Mouse (Mus musculus) ovary, postnatal 14 days (tissue): ENCODE results near the gene Nptx1.

ENCODE experiments used
- DNase-seq: peaks from one replicate; pipeline ENCODE4 v3.0.0; 2022; ENCODE audit warnings: low spot score

Gene Nptx1

DNA sequence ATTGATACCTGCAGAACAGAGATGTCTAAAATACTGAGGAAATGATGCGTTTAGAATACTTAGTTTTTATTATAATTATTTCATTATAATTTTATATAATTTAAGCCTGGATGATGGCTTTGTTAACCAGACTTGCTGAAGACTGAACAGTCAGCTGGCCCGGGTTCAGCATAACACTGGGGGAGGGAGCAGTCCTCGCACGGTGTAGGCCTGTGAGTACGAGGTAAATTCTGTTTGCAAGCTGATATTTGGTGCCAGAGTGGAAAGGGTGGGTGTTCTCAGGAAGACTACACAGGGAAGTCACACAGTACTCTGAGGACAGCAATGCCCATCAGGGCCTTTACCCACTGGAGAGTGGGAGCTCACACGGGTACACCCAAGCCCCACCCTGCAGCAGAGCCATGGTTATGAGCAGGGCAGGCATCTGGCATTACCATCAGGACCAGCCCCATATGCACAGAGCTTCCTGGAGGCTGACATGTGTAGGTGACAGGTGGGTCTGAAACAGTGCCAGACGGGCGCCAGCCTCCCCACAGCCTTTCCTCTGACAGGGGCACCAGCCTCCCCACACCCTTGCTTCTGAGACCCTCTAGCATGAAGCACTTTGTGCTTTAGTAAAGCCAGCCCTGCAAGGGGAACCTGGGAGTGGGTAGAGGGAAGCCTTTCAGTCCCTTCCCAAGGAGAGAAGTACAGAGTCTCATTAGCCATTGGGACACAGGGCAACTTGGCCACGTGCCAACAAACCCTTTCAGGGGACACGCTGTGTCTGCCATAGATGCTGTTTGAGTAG is 3.2 kb upstream of the Nptx1 start:
- DNase-seq = no peak

DNA sequence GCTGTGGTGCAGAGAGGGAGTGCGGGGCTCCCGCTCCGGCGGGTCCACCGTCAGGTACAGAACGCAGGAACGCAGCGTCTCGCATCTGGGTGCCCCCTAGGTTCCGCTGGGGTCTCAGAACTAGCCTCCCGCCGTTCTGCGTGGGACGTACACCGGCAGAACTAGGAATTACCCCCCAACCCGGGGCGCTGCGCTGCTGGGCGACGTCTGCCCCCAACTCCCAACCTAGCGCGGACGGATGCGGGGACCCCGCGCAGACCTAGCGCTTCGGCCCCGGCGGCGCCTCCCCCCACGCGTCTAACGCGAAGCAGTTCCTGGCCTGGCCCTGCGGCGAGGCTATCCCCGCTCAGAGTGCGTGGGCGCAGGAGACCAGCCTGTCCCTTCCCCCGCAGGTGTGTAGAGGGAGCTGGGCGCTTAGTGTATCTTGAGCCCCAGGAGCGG is 1.8 kb upstream of the Nptx1 start:
- no peak for DNase-seq

DNA sequence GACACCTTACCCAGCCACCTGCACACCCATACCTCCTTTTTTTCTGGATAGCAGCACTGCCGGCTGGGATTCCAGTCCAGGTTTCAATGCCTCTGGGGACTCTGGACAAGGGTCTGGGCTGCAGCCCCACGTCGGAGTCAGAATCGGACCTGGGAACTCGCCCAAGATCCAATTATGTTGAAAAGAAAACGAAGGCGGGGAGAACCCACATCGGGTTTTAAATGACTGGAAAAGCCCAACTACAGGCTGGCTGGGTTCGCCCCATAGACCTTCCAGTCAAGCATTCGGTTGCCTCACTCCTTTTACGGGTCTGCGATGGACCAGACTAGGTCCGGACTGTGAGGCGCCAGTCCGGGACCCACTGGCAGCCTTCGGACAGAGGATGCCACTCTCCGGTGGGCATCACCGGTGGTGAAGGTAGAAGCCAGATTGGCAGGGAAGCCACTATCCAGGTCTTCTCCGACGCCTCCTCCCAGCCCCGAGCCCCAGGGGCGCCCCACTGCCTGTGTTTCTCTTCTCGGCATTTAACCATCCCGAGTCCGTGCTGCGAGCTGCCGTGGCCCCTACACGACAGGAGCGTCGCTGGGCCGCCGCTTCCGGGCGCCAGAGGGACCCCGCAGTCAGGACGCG is 1.3 kb upstream of the Nptx1 start:
- no peak for DNase-seq

DNA sequence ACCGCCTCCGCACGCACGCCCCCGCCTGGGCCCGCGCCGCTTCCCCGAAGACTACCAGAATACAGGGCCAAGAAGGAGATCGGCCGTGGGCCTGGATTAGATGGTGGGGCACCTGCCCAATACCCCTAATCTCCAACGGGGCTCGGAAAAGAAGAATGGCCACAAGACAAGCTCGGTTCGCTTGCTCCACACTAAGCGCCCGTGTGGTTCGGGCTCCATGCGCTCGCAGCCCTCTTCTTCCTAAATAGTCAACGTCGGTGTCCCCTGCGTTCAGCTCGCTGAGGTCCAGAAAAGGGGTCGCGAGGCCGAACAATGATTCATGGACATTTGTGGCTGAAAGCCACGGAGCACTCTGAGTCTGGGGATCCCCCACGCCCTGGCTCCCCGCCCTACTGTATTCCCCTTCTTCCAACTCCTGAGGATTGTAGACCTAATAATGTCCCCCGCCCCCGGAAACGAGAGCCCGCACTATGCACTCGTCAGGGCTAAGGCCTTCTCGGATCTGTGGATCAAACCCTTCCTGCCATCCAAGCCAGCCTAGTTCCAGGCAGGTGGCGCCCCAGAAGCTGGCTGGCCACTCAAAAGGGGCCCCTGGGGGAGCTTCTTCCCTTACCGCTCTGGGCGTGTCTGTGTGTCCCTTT is 518 bp upstream of the Nptx1 start:
- no peak for DNase-seq

GRCm38 (mm10) chr11:119546496-119547182 is 914 bp downstream of the Nptx1 start:
- DNase-seq = no peak

DNA sequence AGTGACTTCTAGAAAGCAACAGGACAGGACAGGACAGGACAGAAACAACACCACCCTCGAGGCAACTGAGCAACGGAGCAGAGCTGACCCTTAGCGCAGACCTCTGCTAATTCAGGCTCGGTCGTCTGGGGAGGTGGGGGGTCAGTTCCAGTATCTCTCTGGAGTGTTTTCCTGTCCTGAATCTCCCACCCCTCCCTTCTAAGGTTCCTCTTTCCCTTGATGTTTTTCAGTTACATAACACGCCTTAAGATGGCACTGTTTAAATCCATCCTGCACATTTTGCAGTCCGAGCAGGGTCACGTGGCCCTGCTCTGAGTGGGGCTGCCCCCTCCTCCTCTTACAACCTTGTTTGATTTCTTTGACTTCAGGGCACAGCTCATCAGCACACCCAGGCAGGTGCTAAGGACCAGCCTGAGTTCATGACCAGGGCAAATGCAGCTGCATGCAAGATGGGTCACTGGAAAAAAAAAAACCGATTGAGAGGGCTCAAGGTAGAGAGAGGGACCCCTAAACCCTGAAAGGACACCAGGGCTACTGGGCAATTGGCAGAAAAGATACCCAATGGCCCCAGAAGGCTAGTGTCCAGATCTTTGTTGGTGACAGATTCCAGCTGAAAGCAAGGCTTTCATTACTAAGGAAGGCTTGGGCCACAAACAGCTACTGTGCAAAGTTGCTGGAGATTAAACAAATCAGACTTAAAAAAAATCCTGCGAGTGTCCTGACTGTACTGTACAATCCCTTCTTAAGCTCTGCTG is 1.6 kb downstream of the Nptx1 start:
- DNase-seq = no peak

DNA sequence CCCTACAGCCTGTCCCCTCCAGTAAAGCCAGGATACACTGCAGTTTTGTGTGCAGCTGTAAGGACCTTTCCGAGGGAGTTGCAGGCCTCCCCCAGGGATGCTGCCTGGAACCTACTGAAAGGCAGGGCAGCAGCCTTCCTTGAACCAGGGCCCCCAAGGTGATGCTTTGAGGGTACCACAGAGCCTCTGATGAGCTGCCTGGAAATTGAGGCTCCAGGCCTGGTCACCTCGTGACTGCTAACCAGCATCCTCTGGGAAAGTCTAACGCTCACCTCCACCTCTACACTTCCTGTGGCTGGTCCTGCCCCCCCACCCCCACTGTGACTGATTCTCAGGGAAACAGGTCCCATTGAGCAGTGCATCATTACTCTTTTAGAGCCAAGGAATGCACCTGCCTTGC is 2.3 kb downstream of the Nptx1 start:
- DNase-seq = no peak

- DNase-seq = no peak
These were observed 2.9 kb downstream of the Nptx1 start for GRCm38 (mm10) chr11:119544518-119545105.

GRCm38 (mm10) chr11:119543816-119544517 is 3.6 kb downstream of the Nptx1 start:
- DNase-seq = no peak

- no peak for DNase-seq
These were observed 4.7 kb downstream of the Nptx1 start for GRCm38 (mm10) chr11:119542886-119543285.

GRCm38 (mm10) chr11:119542371-119542770 is 5.2 kb downstream of the Nptx1 start:
- DNase-seq = no peak

GRCm38 (mm10) chr11:119541082-119541481 is 6.5 kb downstream of the Nptx1 start:
- no peak for DNase-seq

- DNase-seq = no peak
These were observed 7.0 kb downstream of the Nptx1 start for GRCm38 (mm10) chr11:119540560-119540959.

- DNase-seq = no peak
These were observed 7.6 kb downstream of the Nptx1 start for GRCm38 (mm10) chr11:119539944-119540343.

GRCm38 (mm10) chr11:119533745-119534144 is 13.8 kb downstream of the Nptx1 start:
- no peak for DNase-seq

DNA sequence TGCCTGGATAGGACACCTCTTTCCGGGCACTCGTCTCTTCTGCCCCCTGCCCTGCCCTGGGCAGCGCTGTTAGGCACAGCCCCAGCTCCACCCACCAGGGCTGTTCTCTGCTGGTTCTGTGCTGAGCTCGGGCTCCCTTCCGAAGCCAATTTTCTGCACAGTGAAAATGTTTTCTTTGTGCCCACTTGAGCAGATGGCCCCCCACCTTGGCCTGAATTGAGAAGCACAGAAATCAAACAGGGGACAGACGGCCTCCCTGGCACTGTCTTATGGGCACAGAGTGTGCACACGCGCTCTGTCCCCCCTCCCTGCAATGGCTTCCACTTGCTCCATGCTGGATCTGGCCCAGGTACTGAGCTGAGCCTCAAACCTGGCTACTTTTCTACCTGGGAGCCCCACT is 15.1 kb downstream of the Nptx1 start:
- DNase-seq = no peak

- DNase-seq = no peak
These were observed 18.6 kb downstream of the Nptx1 start for GRCm38 (mm10) chr11:119528930-119529329.

- DNase-seq = no peak
These were observed 21.2 kb downstream of the Nptx1 start for GRCm38 (mm10) chr11:119526068-119526966.

- DNase-seq = peak; percentile 72
These were observed 23.0 kb downstream of the Nptx1 start for GRCm38 (mm10) chr11:119524545-119524949.

- DNase-seq = no peak
These were observed 24.2 kb downstream of the Nptx1 start for GRCm38 (mm10) chr11:119523392-119523791.
